Mouse (Mus musculus) colon, adult 2 months (tissue): ENCODE measurements around the gene Pou2f2. TPM values are rescaled to one million over a fixed set of nuclear protein-coding genes. Genes with fewer than 3 reads are reported as not detected.

Experiments used
- polyA plus RNA-seq: library from polyadenylated mRNA; depleted of rRNA; stranded (reverse); fragments of >200 nt; gene quantifications from 2 replicates; pipeline ENCODE4 v1.2.3, GENCODE M21; 2012; rRNA removed

Gene Pou2f2
- 2.7 and 3.4 TPM in 2 replicates for polyA plus RNA-seq

GRCm38 (mm10) chr7:25179606-25180161 lies at the start of gene Pou2f2:
Pou2f2 (minus strand) TSS chr7:25179726.

GRCm38 (mm10) chr7:25221102-25221883 lies 41.8 kb upstream of the Pou2f2 start, which contains the start of gene Zfp526:
Zfp526 (plus strand) TSS chr7:25221425.

GRCm38 (mm10) chr7:25220457-25221101 lies 41.1 kb upstream of the Pou2f2 start, which contains the start of gene Dedd2:
Dedd2 (minus strand) TSS chr7:25220615.

GRCm38 (mm10) chr7:25071979-25072715 lies 107.4 kb downstream of the Pou2f2 start, which contains the start of the genes Grik5 and Zfp574:
Grik5 (minus strand) TSS chr7:25072346.
Zfp574 (plus strand) TSS chr7:25072567.

Other genes with a start within 250 kb of the Pou2f2 start
- not detected in 2 replicates for gene Gm4881, start 235.2 kb downstream of the Pou2f2 start, polyA plus RNA-seq
- gene Rabac1, start 207.0 kb downstream of the Pou2f2 start, polyA plus RNA-seq: 374 and 519 TPM in 2 replicates
- gene Atp1a3, start 173.8 kb downstream of the Pou2f2 start, polyA plus RNA-seq: 1.3 and 1.8 TPM in 2 replicates
- 30.4 and 31.0 TPM in 2 replicates for gene Grik5, start 107.4 kb downstream of the Pou2f2 start, polyA plus RNA-seq
- 45.3 and 46.0 TPM in 2 replicates for gene Zfp574, start 107.2 kb downstream of the Pou2f2 start, polyA plus RNA-seq
- 83.3 and 98.6 TPM in 2 replicates for gene Dedd2, start 40.9 kb upstream of the Pou2f2 start, polyA plus RNA-seq
- gene Zfp526, start 41.7 kb upstream of the Pou2f2 start, polyA plus RNA-seq: 13.4 and 14.1 TPM in 2 replicates
- 120 and 151 TPM in 2 replicates for gene Gsk3a, start 58.1 kb upstream of the Pou2f2 start, polyA plus RNA-seq
- 42.5 and 52.2 TPM in 2 replicates for gene Erf, start 71.0 kb upstream of the Pou2f2 start, polyA plus RNA-seq
- gene Cic, start 88.0 kb upstream of the Pou2f2 start, polyA plus RNA-seq: 59.1 and 73.7 TPM in 2 replicates
- gene Pafah1b3, start 118.3 kb upstream of the Pou2f2 start, polyA plus RNA-seq: 223 and 250 TPM in 2 replicates
- gene Prr19, start 121.7 kb upstream of the Pou2f2 start, polyA plus RNA-seq: not detected in 2 replicates
- gene Tmem145, start 126.4 kb upstream of the Pou2f2 start, polyA plus RNA-seq: 0.59 and 0.71 TPM in 2 replicates
- gene Megf8, start 137.4 kb upstream of the Pou2f2 start, polyA plus RNA-seq: 41.9 and 44.2 TPM in 2 replicates
- 0.77 TPM in 1 of 2 replicates, not detected in the other for gene Cnfn, start 190.0 kb upstream of the Pou2f2 start, polyA plus RNA-seq
- gene Lipe, start 219.0 kb upstream of the Pou2f2 start, polyA plus RNA-seq: 26.7 and 33.9 TPM in 2 replicates
- gene Cxcl17, start 233.2 kb upstream of the Pou2f2 start, polyA plus RNA-seq: not detected in 2 replicates